25 mouse cellular contexts compared by ENCODE assay signal in genomic region chr11:4680126-4680525, GRCm38 (mm10). TPM values are rescaled to one million over a fixed set of nuclear protein-coding genes. Genes with fewer than 3 reads are reported as not detected.
DNase-seq lines count a peak whose midpoint lies in the region; ATAC-seq and TF ChIP-seq lines count a peak whose summit lies in the region.
"Had no signal": no experiment of that assay in that cellular context is flagged by ENCODE, and none has a peak within 500 bp of the region (broad histone marks: within the 10 kb centered on the region; RNA-seq: fewer than 3 reads in every experiment).

No protein-coding gene starts in this region.

- no peak for TF ChIP-seq CTCF in left cerebral cortex, adult 2 months (IDR thresholded peaks at IDR 0.05)
- no peak for TF ChIP-seq CTCF in brain, embryonic 14.5 days (IDR thresholded peaks at IDR 0.05; ENCODE audit: borderline replicate concordance, extremely low read depth, insufficient read depth, insufficient read length)
- TF ChIP-seq CTCF in intestine, postnatal 0 days (IDR thresholded peaks at IDR 0.05; ENCODE audit: low read depth), result no peak

- WGBS in midbrain, embryonic 13.5 days, result 54% methylated on average over 3 of the region's 3 CpGs
- WGBS in midbrain, embryonic 10.5 days, result 64% methylated on average over 3 of the region's 3 CpGs
- 37% methylated on average over 3 of the region's 3 CpGs for WGBS in embryonic facial prominence, embryonic 15.5 days
- 54% methylated on average over 3 of the region's 3 CpGs for WGBS in intestine, postnatal 0 days

- H3K9me3 ChIP-seq in midbrain, embryonic 13.5 days, result no peaks in the 10 kb centered on the region
- no peaks in the 10 kb centered on the region for H3K9me3 ChIP-seq in midbrain, embryonic 10.5 days (replicated peaks)
- no peaks in the 10 kb centered on the region for H3K9me3 ChIP-seq in embryonic facial prominence, embryonic 15.5 days (replicated peaks)
- no peaks in the 10 kb centered on the region for H3K9me3 ChIP-seq in intestine, postnatal 0 days (ENCODE audit: control insufficient read depth)
- H3K9me3 ChIP-seq: forebrain, embryonic 10.5 days; heart, embryonic 10.5 days; hindbrain, embryonic 12.5 days had no signal

- H3K4me1 ChIP-seq in midbrain, embryonic 13.5 days (replicated peaks), result peaks cover 4% of the 10 kb centered on the region; the same call in 1 of the 2 replicates
- H3K4me1 ChIP-seq in midbrain, embryonic 10.5 days, result peaks cover 10% of the 10 kb centered on the region
- peaks cover 23% of the 10 kb centered on the region for H3K4me1 ChIP-seq in embryonic facial prominence, embryonic 15.5 days
- no peaks in the 10 kb centered on the region for H3K4me1 ChIP-seq in intestine, postnatal 0 days (replicated peaks; ENCODE audit: control insufficient read depth, insufficient read depth, low read length)

- intact Hi-C loops in left cerebral cortex, adult 2 months (cut with DNase I), result no loop called here

- H3K4me2 ChIP-seq in midbrain, embryonic 13.5 days (replicated peaks), result no peak overlapping the region
- no peak overlapping the region for H3K4me2 ChIP-seq in embryonic facial prominence, embryonic 15.5 days (replicated peaks)
- no peak overlapping the region for H3K4me2 ChIP-seq in intestine, postnatal 0 days (replicated peaks; ENCODE audit: low read depth)
- H3K4me2 ChIP-seq: hindbrain, embryonic 12.5 days had no signal

- H3K4me3 ChIP-seq in left cerebral cortex, adult 2 months, result no peak overlapping the region
- no peak overlapping the region for H3K4me3 ChIP-seq in midbrain, embryonic 13.5 days (replicated peaks)
- no peak overlapping the region for H3K4me3 ChIP-seq in midbrain, embryonic 10.5 days
- no peak overlapping the region for H3K4me3 ChIP-seq in embryonic facial prominence, embryonic 15.5 days (replicated peaks)
- no peak overlapping the region for H3K4me3 ChIP-seq in intestine, postnatal 0 days (ENCODE audit: low read depth, low read length)
- H3K4me3 ChIP-seq: erythroblast, embryonic 14.5 days; forebrain, embryonic 10.5 days; heart, embryonic 10.5 days; hindbrain, embryonic 12.5 days had no signal

- H3K36me3 ChIP-seq in midbrain, embryonic 13.5 days, result peaks cover 88% of the 10 kb centered on the region
- H3K36me3 ChIP-seq in midbrain, embryonic 10.5 days, result peaks cover 88% of the 10 kb centered on the region
- peaks cover 47% of the 10 kb centered on the region for H3K36me3 ChIP-seq in embryonic facial prominence, embryonic 15.5 days
- peaks cover 72% of the 10 kb centered on the region for H3K36me3 ChIP-seq in intestine, postnatal 0 days (ENCODE audit: control insufficient read depth, insufficient read depth)

- H3K9ac ChIP-seq in midbrain, embryonic 13.5 days (replicated peaks), result no peak overlapping the region
- H3K9ac ChIP-seq in embryonic facial prominence, embryonic 15.5 days, result no peak overlapping the region
- H3K9ac ChIP-seq in intestine, postnatal 0 days (ENCODE audit: low read depth, low read length), result no peak overlapping the region
- H3K9ac ChIP-seq: hindbrain, embryonic 12.5 days had no signal

- ATAC-seq in midbrain, embryonic 13.5 days, result peak; percentile 45; the same call in 1 of the 2 replicates
- ATAC-seq in embryonic facial prominence, embryonic 15.5 days (ENCODE audit: insufficient number of reproducible peaks, low FRiP score, low TSS enrichment, low read depth), result no peak
- no peak for ATAC-seq in intestine, postnatal 0 days
- ATAC-seq: forebrain, embryonic 14.5 days; hindbrain, embryonic 16.5 days; inflammation-experienced regulatory T-cells, adult 6 months had no signal

- DNase-seq in left cerebral cortex, adult 2 months (ENCODE audit: extremely low spot score in 1 of 2, low spot score in 2 of 2), result no peak
- no peak for DNase-seq in left cerebral cortex, adult 9 months (ENCODE audit: low spot score in 2 of 2)
- no peak for DNase-seq in midbrain, embryonic 10.5 days (ENCODE audit: low spot score)
- DNase-seq in brain, embryonic 14.5 days (ENCODE audit: low read depth), result peak; percentile 19
- no peak for DNase-seq in cerebellum, adult 8-10 months
- DNase-seq: adrenal gland, adult 8-10 months; adrenal gland, postnatal 36 days; cerebellum, adult 11 months; cerebellum, adult 9-10 months; cerebellum, postnatal 25 days; gastrocnemius, postnatal 10 days; heart, adult 18-20 months; heart, postnatal 10 days; heart, postnatal 4 days had no signal

- no peak for TF ChIP-seq POLR2A in brain, embryonic 14.5 days (IDR thresholded peaks at IDR 0.05; ENCODE audit: borderline replicate concordance, extremely low read depth, insufficient read depth, insufficient read length, poor library complexity, severe bottlenecking)

- no peaks in the 10 kb centered on the region for H3K27me3 ChIP-seq in midbrain, embryonic 13.5 days
- no peaks in the 10 kb centered on the region for H3K27me3 ChIP-seq in midbrain, embryonic 10.5 days (ENCODE audit: low read depth, poor library complexity, severe bottlenecking)
- H3K27me3 ChIP-seq in embryonic facial prominence, embryonic 15.5 days, result no peaks in the 10 kb centered on the region
- no peaks in the 10 kb centered on the region for H3K27me3 ChIP-seq in intestine, postnatal 0 days (replicated peaks; ENCODE audit: control insufficient read depth, insufficient read depth, low read length)
- H3K27me3 ChIP-seq: CH12.LX; hindbrain, embryonic 12.5 days had no signal

- H3K27ac ChIP-seq in left cerebral cortex, adult 2 months, result peak overlapping the region; percentile 38
- H3K27ac ChIP-seq in midbrain, embryonic 13.5 days, result peak overlapping the region; percentile 41; the same call in 1 of the 2 replicates
- no peak overlapping the region for H3K27ac ChIP-seq in midbrain, embryonic 10.5 days (replicated peaks)
- H3K27ac ChIP-seq in embryonic facial prominence, embryonic 15.5 days (replicated peaks), result peak overlapping the region; percentile 82
- H3K27ac ChIP-seq in intestine, postnatal 0 days (ENCODE audit: low read depth, low read length), result no peak overlapping the region
- H3K27ac ChIP-seq: forebrain, embryonic 10.5 days; hindbrain, embryonic 12.5 days had no signal

RNA-seq across cellular contexts. Expression of gene Uqcr10, which starts 24.0 kb away (rescaled TPM):
- total RNA-seq in left cerebral cortex, adult 2 months (2021), result 100 to 1,000 TPM; 362 to 374 TPM
- 524 and 547 TPM in 2 replicates for polyA plus RNA-seq in midbrain, embryonic 13.5 days (2015; fragmentation: Nextera tagmentation; extraction: Ambion mirVana)
- polyA plus RNA-seq in midbrain, embryonic 10.5 days (2016; fragmentation: Nextera tagmentation; extraction: Ambion mirVana), result 639 and 680 TPM in 2 replicates
- 554 and 676 TPM in 2 replicates for polyA plus RNA-seq in brain, embryonic 14.5 days (2012; rRNA removed)
- 734 and 735 TPM in 2 replicates for polyA plus RNA-seq in embryonic facial prominence, embryonic 15.5 days (2015; fragmentation: Nextera tagmentation; extraction: Ambion mirVana)
- 1,715 and 1,847 TPM in 2 replicates for polyA plus RNA-seq in intestine, postnatal 0 days (2015; fragmentation: Nextera tagmentation; extraction: Ambion mirVana)

RNA-seq across cellular contexts. Expression of gene Zmat5, which starts 24.4 kb away (rescaled TPM):
- total RNA-seq in left cerebral cortex, adult 2 months (2021), result 10 to 100 TPM; 31.1 to 33.9 TPM
- polyA plus RNA-seq in midbrain, embryonic 13.5 days (2015; fragmentation: Nextera tagmentation; extraction: Ambion mirVana), result 66.9 and 72.9 TPM in 2 replicates
- 83.9 and 86.7 TPM in 2 replicates for polyA plus RNA-seq in midbrain, embryonic 10.5 days (2016; fragmentation: Nextera tagmentation; extraction: Ambion mirVana)
- polyA plus RNA-seq in brain, embryonic 14.5 days (2012; rRNA removed), result 40.2 and 57.7 TPM in 2 replicates
- 62.8 and 67.1 TPM in 2 replicates for polyA plus RNA-seq in embryonic facial prominence, embryonic 15.5 days (2015; fragmentation: Nextera tagmentation; extraction: Ambion mirVana)
- 62.6 and 67.9 TPM in 2 replicates for polyA plus RNA-seq in intestine, postnatal 0 days (2015; fragmentation: Nextera tagmentation; extraction: Ambion mirVana)

RNA-seq across cellular contexts. Expression of gene Ascc2, which starts 42.6 kb away (rescaled TPM):
- 10 to 100 TPM; 18.7 to 21.3 TPM for total RNA-seq in left cerebral cortex, adult 2 months (2021)
- 23.1 and 23.8 TPM in 2 replicates for polyA plus RNA-seq in midbrain, embryonic 13.5 days (2015; fragmentation: Nextera tagmentation; extraction: Ambion mirVana)
- polyA plus RNA-seq in midbrain, embryonic 10.5 days (2016; fragmentation: Nextera tagmentation; extraction: Ambion mirVana), result 32.2 and 34.2 TPM in 2 replicates
- 27.5 and 32.3 TPM in 2 replicates for polyA plus RNA-seq in brain, embryonic 14.5 days (2012; rRNA removed)
- 29.3 and 33.3 TPM in 2 replicates for polyA plus RNA-seq in embryonic facial prominence, embryonic 15.5 days (2015; fragmentation: Nextera tagmentation; extraction: Ambion mirVana)
- 17.1 and 18.1 TPM in 2 replicates for polyA plus RNA-seq in intestine, postnatal 0 days (2015; fragmentation: Nextera tagmentation; extraction: Ambion mirVana)

Comparison
In these comparisons a context has a peak if more than half of its experiments do, and no peak if none do; other contexts are left out.
1. H3K27ac ChIP-seq: peak in left cerebral cortex, adult 2 months (single experiment), midbrain, embryonic 13.5 days (single experiment) and embryonic facial prominence, embryonic 15.5 days (single experiment); none in midbrain, embryonic 10.5 days (single experiment) and intestine, postnatal 0 days (single experiment).